Mouse (Mus musculus) G1E (cell line): ENCODE data around the gene Cfap69. TPM values are rescaled to one million over a fixed set of nuclear protein-coding genes. Genes with fewer than 3 reads are reported as not detected.

ENCODE experiments used
- ATAC-seq: 2 replicates; pipeline ENCODE4 v1.8.0; 2016; ENCODE audit warnings: mild to moderate bottlenecking; ENCODE audit not compliant: insufficient number of reproducible peaks, poor library complexity, low FRiP score, severe bottlenecking; ENCODE audit errors: extremely low read depth
- DNase-seq: peaks from one replicate; pipeline ENCODE4 v3.0.0; 2012; ENCODE audit warnings: low spot score
- H3K27me3 ChIP-seq: 2 replicates; pipeline ENCODE4 v1.6.1; 2012; ENCODE audit warnings: mild to moderate bottlenecking, low read length, inconsistent platforms; ENCODE audit not compliant: insufficient read depth
- H3K36me3 ChIP-seq: replicated peaks from 2 replicates; pipeline ENCODE3; 2012; ENCODE audit warnings: mild to moderate bottlenecking, inconsistent platforms
- H3K4me1 ChIP-seq: 2 replicates; pipeline ENCODE4 v1.6.1; 2012; ENCODE audit warnings: low read depth, low read length, inconsistent platforms, mixed read lengths; ENCODE audit not compliant: insufficient read depth
- H3K4me3 ChIP-seq: 2 replicates; pipeline ENCODE4 v1.5.1; 2012; ENCODE audit warnings: low read depth, mild to moderate bottlenecking, inconsistent platforms, low read length, moderate library complexity, mixed read lengths
- H3K9me3 ChIP-seq: replicated peaks from 2 replicates; pipeline ENCODE4 v1.6.1; 2012; ENCODE audit warnings: inconsistent platforms
- CTCF ChIP-seq: IDR thresholded peaks from 2 replicates; pipeline ENCODE4 v1.5.1; 2012; ENCODE audit warnings: low read depth, low read length, inconsistent platforms, mixed read lengths
- GATA1 ChIP-seq: IDR thresholded peaks from 2 replicates; pipeline ENCODE4 v1.6.1; 2012; ENCODE audit warnings: borderline replicate concordance, low read length, inconsistent platforms, mixed read lengths
- GATA2 ChIP-seq: IDR thresholded peaks from 2 replicates; pipeline ENCODE4 v1.6.1; 2012; ENCODE audit warnings: low read depth, low read length, inconsistent platforms, borderline replicate concordance
- POLR2AphosphoS5 ChIP-seq: IDR thresholded peaks from 2 replicates; pipeline ENCODE4 v1.6.1; 2012; ENCODE audit warnings: low read depth, low read length, inconsistent platforms; ENCODE audit not compliant: insufficient replicate concordance
- TAL1 ChIP-seq: conservative IDR thresholded peaks from 2 replicates; pipeline ENCODE4 v1.6.1; 2012; ENCODE audit warnings: low read depth, low read length, inconsistent platforms, mixed read lengths
- polyA plus RNA-seq: library from polyadenylated mRNA; stranded (reverse); fragments of >175 nt; gene quantifications from 2 replicates; pipeline ENCODE4 v1.2.3, GENCODE M21; 2012
- total RNA-seq, 2 experiments: library from RNA; stranded (forward) in 1 of 2; stranded (reverse) in 1 of 2; fragments of 200-1000 nt in 1 of 2; fragments of >200 nt in 1 of 2; fragmentation: Nextera tagmentation in 1 of 2; gene quantifications; 2 replicates each; pipeline ENCODE4 v1.2.3; 2014 to 2017

Cfap69 gene
- total and polyA plus RNA-seq, 3 experiments = 1.6 TPM; not detected in 2

DNA sequence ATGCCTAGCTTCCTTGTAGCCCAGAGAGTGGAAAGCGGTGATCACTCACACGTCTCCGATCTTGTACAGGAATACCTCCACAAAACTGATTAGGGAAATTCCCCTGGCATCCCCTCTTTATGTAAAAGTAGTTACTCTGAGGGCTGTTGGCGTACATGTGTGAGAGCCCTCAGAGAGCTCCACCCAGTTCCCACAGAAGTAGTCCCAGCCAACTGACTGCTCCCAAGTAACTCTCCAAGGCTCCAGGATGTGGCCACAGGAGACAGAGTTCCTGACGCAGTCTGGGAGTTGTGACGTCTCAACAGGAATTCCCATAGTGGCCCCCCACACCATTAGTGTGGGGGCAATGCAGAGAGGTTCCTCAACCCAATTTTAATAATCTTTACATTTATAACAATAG lies 982 bp downstream of the Cfap69 start:
- TF ChIP-seq GATA2 = no peak
- no peak for TF ChIP-seq POLR2AphosphoS5
- no peak for TF ChIP-seq TAL1
- no peak for TF ChIP-seq CTCF
- TF ChIP-seq GATA1 = no peak
- no peaks in the 10 kb centered on the region for H3K36me3 ChIP-seq
- no peak overlapping the region for H3K4me3 ChIP-seq
- peaks cover 4% of the 10 kb centered on the region; the same call in 1 of the 2 replicates for H3K4me1 ChIP-seq
- no peaks in the 10 kb centered on the region for H3K9me3 ChIP-seq
- ATAC-seq (no peak), DNase-seq (no peak)
- peaks cover 21% of the 10 kb centered on the region for H3K27me3 ChIP-seq

- H3K36me3 ChIP-seq = no peaks in the 10 kb centered on the region
- TF ChIP-seq CTCF (no peak), POLR2AphosphoS5 (no peak), GATA2 (no peak), GATA1 (no peak), TAL1 (no peak)
- no peak for ATAC-seq
- no peaks in the 10 kb centered on the region for H3K9me3 ChIP-seq
- peaks cover 11% of the 10 kb centered on the region for H3K27me3 ChIP-seq
- DNase-seq = no peak
- peaks cover under 1% of the 10 kb centered on the region; the same call in 1 of the 2 replicates for H3K4me1 ChIP-seq
- no peak overlapping the region for H3K4me3 ChIP-seq
Measured at GRCm38 (mm10) chr5:5658680-5659079, 5.4 kb downstream of the Cfap69 start.

DNA sequence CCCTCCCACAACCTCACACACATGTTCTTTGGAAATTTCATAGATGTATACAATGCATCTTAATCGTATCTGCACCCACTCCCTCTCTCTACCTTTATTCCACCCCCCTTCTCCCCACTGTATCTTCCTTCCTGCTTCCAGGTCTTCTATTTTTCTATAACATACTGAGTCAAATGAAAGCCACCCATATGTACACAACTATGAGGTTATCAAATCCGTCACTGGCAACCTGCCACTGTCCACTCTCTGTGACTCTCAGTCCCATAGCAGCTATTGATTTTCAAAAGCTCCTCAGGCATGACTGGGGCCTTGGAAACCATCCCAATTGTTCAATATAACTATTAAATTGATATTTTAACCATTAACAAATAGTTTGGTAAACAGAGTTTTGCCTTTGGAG lies 6.1 kb downstream of the Cfap69 start:
- Histone ChIP-seq H3K9me3 (no peaks in the 10 kb centered on the region), H3K4me1 (no peaks in the 10 kb centered on the region; the same call in 1 of the 2 replicates), H3K27me3 (peaks cover 4% of the 10 kb centered on the region), H3K4me3 (no peak overlapping the region), H3K36me3 (no peaks in the 10 kb centered on the region)
- DNase-seq = no peak
- no peak for ATAC-seq
- TF ChIP-seq GATA1 = no peak
- no peak for TF ChIP-seq CTCF
- no peak for TF ChIP-seq POLR2AphosphoS5
- TF ChIP-seq TAL1 = no peak
- TF ChIP-seq GATA2 = no peak

GRCm38 (mm10) chr5:5648817-5649569 lies 15.0 kb downstream of the Cfap69 start:
- TF ChIP-seq GATA1 (no peak), GATA2 (no peak), POLR2AphosphoS5 (no peak), CTCF (no peak), TAL1 (no peak)

DNA sequence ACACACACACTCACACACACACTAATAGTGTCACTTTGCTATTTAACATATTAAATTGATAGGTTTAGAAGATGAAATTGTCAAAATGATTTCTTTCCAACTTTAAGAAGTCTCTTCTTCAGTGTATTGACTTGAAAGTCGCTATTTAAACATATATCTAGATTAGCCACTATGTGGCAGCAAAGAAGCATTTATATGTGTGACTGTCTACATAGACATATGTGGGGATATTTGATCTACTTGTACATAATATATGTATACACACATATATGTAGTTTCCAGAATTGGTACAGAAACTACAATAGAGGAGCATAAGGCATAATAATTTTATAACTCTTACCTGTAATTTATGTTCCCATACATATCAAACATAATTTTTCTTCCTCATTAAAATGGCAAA lies 17.9 kb downstream of the Cfap69 start:
- no peaks in the 10 kb centered on the region for H3K9me3 ChIP-seq
- H3K27me3 ChIP-seq = peaks cover 6% of the 10 kb centered on the region
- no peaks in the 10 kb centered on the region for H3K4me1 ChIP-seq
- DNase-seq (no peak), ATAC-seq (no peak)
- H3K4me3 ChIP-seq = no peak overlapping the region
- H3K36me3 ChIP-seq = no peaks in the 10 kb centered on the region
- TF ChIP-seq CTCF (no peak), TAL1 (no peak), GATA2 (no peak), GATA1 (no peak), POLR2AphosphoS5 (no peak)

More at GRCm38 (mm10) chr5:5648817-5649569, 15.0 kb downstream of the Cfap69 start:
- DNase-seq (no peak), ATAC-seq (no peak)
- Histone ChIP-seq H3K4me1 (no peaks in the 10 kb centered on the region), H3K36me3 (no peaks in the 10 kb centered on the region), H3K4me3 (no peak overlapping the region), H3K9me3 (no peaks in the 10 kb centered on the region), H3K27me3 (peaks cover 6% of the 10 kb centered on the region)

DNA sequence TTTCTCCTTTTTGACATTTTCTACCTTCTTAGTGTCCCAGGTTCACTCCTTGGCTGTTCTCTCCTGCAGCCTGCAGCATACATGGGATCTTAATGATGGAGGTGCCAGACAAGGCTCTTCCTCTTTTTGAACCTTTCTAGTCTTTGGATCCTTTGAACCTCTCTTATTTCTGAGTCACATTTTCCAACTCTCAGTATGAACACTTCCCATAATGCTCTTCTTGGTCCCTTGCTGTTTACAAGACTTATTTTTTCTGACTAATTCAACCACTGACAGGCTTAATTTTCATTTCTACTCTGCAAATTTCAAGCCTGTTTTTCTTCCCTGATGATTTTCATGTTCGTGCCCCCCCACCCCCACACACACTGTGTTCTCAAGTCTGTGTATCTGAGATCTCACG lies 25.5 kb downstream of the Cfap69 start:
- no peaks in the 10 kb centered on the region for H3K36me3 ChIP-seq
- H3K4me3 ChIP-seq = no peak overlapping the region
- no peaks in the 10 kb centered on the region for H3K9me3 ChIP-seq
- no peak for DNase-seq
- no peaks in the 10 kb centered on the region for H3K4me1 ChIP-seq
- no peaks in the 10 kb centered on the region for H3K27me3 ChIP-seq
- TF ChIP-seq POLR2AphosphoS5 (no peak), CTCF (no peak), TAL1 (no peak), GATA2 (no peak), GATA1 (no peak)
- no peak for ATAC-seq
